Mouse (Mus musculus) heart, postnatal 0 days (tissue): ENCODE measurements around the gene Pcdh20. TPM values are rescaled to one million over a fixed set of nuclear protein-coding genes. Genes with fewer than 3 reads are reported as not detected.

ENCODE experiments used
- ATAC-seq: fragments of 200-750 bp; cut with Nextera tagmentation; 2 replicates; pipeline ENCODE4 v1.8.0; 2017; ENCODE audit warnings: low read depth, moderate number of reproducible peaks, moderate library complexity; ENCODE audit not compliant: insufficient read depth
- DNase-seq: peaks from one replicate; pipeline ENCODE4 v3.0.0-alpha.2; 2016; ENCODE audit warnings: low spot score
- H3K27ac ChIP-seq: fragments of 300-500 bp; sonication (generic); 2 replicates; pipeline ENCODE4 v1.5.1; 2014; ENCODE audit warnings: low read depth, mild to moderate bottlenecking
- H3K27me3 ChIP-seq: fragments of 300-500 bp; sonication (generic); 2 replicates; pipeline ENCODE4 v1.6.1; 2014; ENCODE audit warnings: low read length, mixed read lengths; ENCODE audit not compliant: control insufficient read depth, insufficient read depth
- H3K36me3 ChIP-seq: fragments of 300-500 bp; sonication (generic); replicated peaks from 2 replicates; pipeline ENCODE4 v1.6.1; 2014; ENCODE audit warnings: low read length, mixed read lengths; ENCODE audit not compliant: control insufficient read depth, insufficient read depth
- H3K4me1 ChIP-seq: fragments of 300-500 bp; sonication (generic); 2 replicates; pipeline ENCODE4 v1.6.1; 2014; ENCODE audit warnings: antibody characterized with exemption; ENCODE audit not compliant: control insufficient read depth, insufficient read depth
- H3K4me2 ChIP-seq: fragments of 300-500 bp; sonication (generic); 2 replicates; pipeline ENCODE4 v1.6.1; 2014; ENCODE audit warnings: low read depth, mild to moderate bottlenecking, low read length, moderate library complexity
- H3K4me3 ChIP-seq: fragments of 300-500 bp; sonication (generic); 2 replicates; pipeline ENCODE4 v1.5.1; 2014; ENCODE audit warnings: low read depth, low read length
- H3K9ac ChIP-seq: fragments of 300-500 bp; sonication (generic); replicated peaks from 2 replicates; pipeline ENCODE4 v1.6.1; 2014; ENCODE audit warnings: low read depth, low read length, mixed read lengths
- H3K9me3 ChIP-seq: fragments of 300-500 bp; sonication (generic); replicated peaks from 2 replicates; pipeline ENCODE4 v1.6.1; 2016; ENCODE audit warnings: low read length; ENCODE audit not compliant: control insufficient read depth
- CTCF ChIP-seq: IDR thresholded peaks from 2 replicates; pipeline ENCODE4 v1.5.1; 2016; ENCODE audit warnings: antibody characterized with exemption, control low read depth, low read depth
- EP300 ChIP-seq: IDR thresholded peaks from 2 replicates; pipeline ENCODE4 v1.6.1; 2016; ENCODE audit warnings: antibody characterized with exemption, low read depth
- WGBS: fragments of 180-500 bp; shearing (Covaris S2); extraction: QIAGEN DNeasy Blood & Tissue Kit; methylation state at CpG from one replicate; pipeline ENCODE4 v1.1.7; 2014; 5-methylcytosine and 5-hydroxymethylcytosine counted together
- polyA plus RNA-seq: library from polyadenylated mRNA; unstranded; fragments of >200 nt; fragmentation: Nextera tagmentation; extraction: Ambion mirVana; gene quantifications from 2 replicates; pipeline ENCODE4 v1.2.1, GENCODE M21; 2015
- total RNA-seq: library from RNA; depleted of rRNA; stranded (reverse); fragments of >200 nt; gene quantifications from 2 replicates; pipeline ENCODE4 v1.2.3, GENCODE M21; 2014; ENCODE audit warnings: low replicate concordance; rRNA removed

The Pcdh20 gene
- 1.1 and 1.4 TPM in 2 replicates for total RNA-seq
- 0.60 and 0.70 TPM in 2 replicates for polyA plus RNA-seq

GRCm38 (mm10) chr14:88470495-88471434 is at the start of gene Pcdh20:
Pcdh20 (minus strand) TSS chr14:88471396.
- Histone ChIP-seq H3K9ac (no peak within 1 kb of the TSS), H3K4me1 (no peaks in the 10 kb centered on the region), H3K4me3 (peak within 1 kb of the TSS; percentile 45), H3K4me2 (peak within 1 kb of the TSS; percentile 71), H3K36me3 (no peaks in the 10 kb centered on the region), H3K27me3 (peaks cover 19% of the 10 kb centered on the region), H3K9me3 (no peaks in the 10 kb centered on the region), H3K27ac (no peak within 1 kb of the TSS)
- ATAC-seq (peak; percentile 68; the same call in 1 of the 2 replicates), DNase-seq (peak; percentile 8)
- 2% methylated on average over 29 of the region's 29 CpGs for WGBS
- TF ChIP-seq CTCF (no peak), EP300 (no peak)

- no peaks in the 10 kb centered on the region for H3K36me3 ChIP-seq
- no peaks in the 10 kb centered on the region for H3K4me1 ChIP-seq
- H3K27ac ChIP-seq: no peak overlapping the region
- WGBS: 32% methylated on average over 3 of the region's 3 CpGs
- H3K27me3 ChIP-seq: no peaks in the 10 kb centered on the region
- no peak for DNase-seq
- ATAC-seq: no peak
- H3K4me3 ChIP-seq: no peak overlapping the region
- no peak overlapping the region for H3K9ac ChIP-seq
- no peak overlapping the region for H3K4me2 ChIP-seq
- no peaks in the 10 kb centered on the region for H3K9me3 ChIP-seq
- peak; percentile 56 for TF ChIP-seq CTCF
- TF ChIP-seq EP300: no peak
These were observed 8.7 kb upstream of the Pcdh20 start for GRCm38 (mm10) chr14:88479909-88480308.

GRCm38 (mm10) chr14:88469956-88470355 is 1.2 kb downstream of the Pcdh20 start:
- H3K9ac ChIP-seq: no peak overlapping the region
- peaks cover 19% of the 10 kb centered on the region for H3K27me3 ChIP-seq
- no peak for ATAC-seq
- no peak for DNase-seq
- no peak overlapping the region for H3K27ac ChIP-seq
- no peak for TF ChIP-seq EP300
- no peak for TF ChIP-seq CTCF
- H3K36me3 ChIP-seq: no peaks in the 10 kb centered on the region
- no peaks in the 10 kb centered on the region for H3K4me1 ChIP-seq
- H3K9me3 ChIP-seq: no peaks in the 10 kb centered on the region
- H3K4me3 ChIP-seq: peak overlapping the region; percentile 45
- 1% methylated on average over 9 of the region's 9 CpGs for WGBS
- H3K4me2 ChIP-seq: peak overlapping the region; percentile 71

- H3K4me3 ChIP-seq: peak overlapping the region; percentile 45
- TF ChIP-seq CTCF: no peak
- no peak for TF ChIP-seq EP300
- 5% methylated on average over 18 of the region's 18 CpGs for WGBS
- H3K4me1 ChIP-seq: no peaks in the 10 kb centered on the region
- H3K27me3 ChIP-seq: peaks cover 19% of the 10 kb centered on the region
- ATAC-seq: no peak
- H3K27ac ChIP-seq: no peak overlapping the region
- H3K9ac ChIP-seq: no peak overlapping the region
- no peak for DNase-seq
- H3K36me3 ChIP-seq: no peaks in the 10 kb centered on the region
- peak overlapping the region; percentile 71 for H3K4me2 ChIP-seq
- H3K9me3 ChIP-seq: no peaks in the 10 kb centered on the region
These were observed 1.8 kb downstream of the Pcdh20 start for GRCm38 (mm10) chr14:88469361-88469760.

- Histone ChIP-seq H3K27me3 (peaks cover 19% of the 10 kb centered on the region), H3K4me3 (no peak overlapping the region), H3K36me3 (no peaks in the 10 kb centered on the region), H3K4me2 (no peak overlapping the region), H3K27ac (no peak overlapping the region), H3K4me1 (no peaks in the 10 kb centered on the region), H3K9me3 (no peaks in the 10 kb centered on the region), H3K9ac (no peak overlapping the region)
- peak; percentile 8 for DNase-seq
- TF ChIP-seq EP300: no peak
- TF ChIP-seq CTCF: peak; percentile 62
- WGBS: 88% methylated on average over 1 of the region's 1 CpGs
- ATAC-seq: no peak
These were observed 4.8 kb downstream of the Pcdh20 start for GRCm38 (mm10) chr14:88466416-88466815.
